Mouse (Mus musculus): ENCODE measurements around the gene Ckm. TPM values are rescaled to one million over a fixed set of nuclear protein-coding genes. Genes with fewer than 3 reads are reported as not detected.

Gene Ckm
- polyA plus RNA-seq, 1 experiment from 2014 or later = 139 TPM

- H3K4me1 ChIP-seq = peaks cover 29% of the 10 kb centered on the region
- H3K9ac ChIP-seq = peak overlapping the region; percentile 82; the same call in 1 of the 2 replicates
- H3K9me3 ChIP-seq = no peaks in the 10 kb centered on the region
- no peaks in the 10 kb centered on the region for H3K27me3 ChIP-seq
- peak overlapping the region; percentile 94 for H3K4me2 ChIP-seq
- H3K4me3 ChIP-seq = peak overlapping the region; percentile 83
- H3K27ac ChIP-seq = peak overlapping the region; percentile 76
- 0 out of 2 replicates have a peak, but pooled peaks have one; percentile 3 for ATAC-seq (ENCODE audit: insufficient number of reproducible peaks, low FRiP score, low TSS enrichment, low read depth)
- 24% methylated on average over 6 of the region's 6 CpGs for WGBS
- H3K36me3 ChIP-seq = peaks cover 15% of the 10 kb centered on the region
These were observed 54.7 kb downstream of the Ckm start for GRCm38 (mm10) chr7:19459144-19459870.

GRCm38 (mm10) chr7:19460500-19460899 lies 55.9 kb downstream of the Ckm start:
- H3K9me3 ChIP-seq = no peaks in the 10 kb centered on the region
- H3K4me2 ChIP-seq = no peak overlapping the region
- WGBS = 71% methylated on average over 1 of the region's 1 CpGs
- H3K27me3 ChIP-seq = no peaks in the 10 kb centered on the region
- no peak overlapping the region for H3K9ac ChIP-seq
- no peak overlapping the region for H3K27ac ChIP-seq
- H3K4me1 ChIP-seq = peaks cover 41% of the 10 kb centered on the region
- ATAC-seq (ENCODE audit: insufficient number of reproducible peaks, low FRiP score, low TSS enrichment, low read depth) = no peak
- peaks cover 6% of the 10 kb centered on the region for H3K36me3 ChIP-seq
- no peak overlapping the region for H3K4me3 ChIP-seq

GRCm38 (mm10) chr7:19461488-19461887 lies 56.9 kb downstream of the Ckm start:
- H3K4me1 ChIP-seq = peaks cover 35% of the 10 kb centered on the region
- H3K4me3 ChIP-seq = no peak overlapping the region
- no peaks in the 10 kb centered on the region for H3K9me3 ChIP-seq
- H3K36me3 ChIP-seq = no peaks in the 10 kb centered on the region
- ATAC-seq (ENCODE audit: insufficient number of reproducible peaks, low FRiP score, low TSS enrichment, low read depth) = no peak
- 9% methylated on average over 6 of the region's 6 CpGs for WGBS
- no peak overlapping the region for H3K9ac ChIP-seq
- H3K27ac ChIP-seq = no peak overlapping the region
- H3K4me2 ChIP-seq = peak overlapping the region; percentile 10; the same call in 1 of the 2 replicates
- H3K27me3 ChIP-seq = no peaks in the 10 kb centered on the region

- no peak for ATAC-seq (ENCODE audit: insufficient number of reproducible peaks, low FRiP score, low TSS enrichment, low read depth)
- H3K36me3 ChIP-seq = no peaks in the 10 kb centered on the region
- H3K4me3 ChIP-seq = no peak overlapping the region
- 68% methylated on average over 4 of the region's 4 CpGs for WGBS
- H3K9me3 ChIP-seq = no peaks in the 10 kb centered on the region
- H3K4me2 ChIP-seq = no peak overlapping the region
- H3K27ac ChIP-seq = no peak overlapping the region
- H3K4me1 ChIP-seq = peaks cover 25% of the 10 kb centered on the region
- H3K27me3 ChIP-seq = no peaks in the 10 kb centered on the region
- no peak overlapping the region for H3K9ac ChIP-seq
These were observed 57.9 kb downstream of the Ckm start for GRCm38 (mm10) chr7:19462443-19462842.

- 34% methylated on average over 6 of the region's 6 CpGs for WGBS
- Histone ChIP-seq H3K4me2 (0 out of 2 replicates have a peak within 1 kb of the TSS, but pooled peaks have one; percentile 32), H3K27me3 (no peaks in the 10 kb centered on the region), H3K4me1 (peaks cover 22% of the 10 kb centered on the region), H3K4me3 (peak within 1 kb of the TSS; percentile 3; the same call in 1 of the 2 replicates), H3K27ac (0 out of 2 replicates have a peak within 1 kb of the TSS, but pooled peaks have one; percentile 4), H3K9ac (no peak within 1 kb of the TSS), H3K9me3 (no peaks in the 10 kb centered on the region), H3K36me3 (no peaks in the 10 kb centered on the region)
- ATAC-seq (ENCODE audit: insufficient number of reproducible peaks, low FRiP score, low TSS enrichment, low read depth) = no peak
These were observed 58.4 kb downstream of the Ckm start, which contains the start of gene Exoc3l2 for GRCm38 (mm10) chr7:19462884-19463381. TSS of gene Exoc3l2 (plus strand) at chr7:19463331.

- Histone ChIP-seq H3K4me1 (peaks cover 21% of the 10 kb centered on the region), H3K4me2 (peak overlapping the region; percentile 32), H3K4me3 (0 out of 2 replicates have a peak overlapping the region, but pooled peaks have one; percentile 3), H3K9me3 (no peaks in the 10 kb centered on the region), H3K27ac (peak overlapping the region; percentile 43; the same call in 1 of the 2 replicates), H3K9ac (no peak overlapping the region), H3K27me3 (peaks cover 12% of the 10 kb centered on the region), H3K36me3 (no peaks in the 10 kb centered on the region)
- 10% methylated on average over 22 of the region's 22 CpGs for WGBS
- 0 out of 2 replicates have a peak, but pooled peaks have one; percentile 25 for ATAC-seq (ENCODE audit: insufficient number of reproducible peaks, low FRiP score, low TSS enrichment, low read depth)
These were observed 60.1 kb downstream of the Ckm start for GRCm38 (mm10) chr7:19464367-19465307.

- Histone ChIP-seq H3K4me3 (no peak overlapping the region), H3K9ac (no peak overlapping the region), H3K4me1 (peaks cover 20% of the 10 kb centered on the region), H3K36me3 (no peaks in the 10 kb centered on the region), H3K27ac (no peak overlapping the region), H3K27me3 (peaks cover 27% of the 10 kb centered on the region), H3K9me3 (no peaks in the 10 kb centered on the region), H3K4me2 (no peak overlapping the region)
- no peak for ATAC-seq (ENCODE audit: insufficient number of reproducible peaks, low FRiP score, low TSS enrichment, low read depth)
- 60% methylated on average over 5 of the region's 5 CpGs for WGBS
These were observed 62.1 kb downstream of the Ckm start for GRCm38 (mm10) chr7:19466602-19467145.

GRCm38 (mm10) chr7:19467638-19468037 lies 63.1 kb downstream of the Ckm start:
- WGBS = 39% methylated on average over 6 of the region's 6 CpGs
- no peak for ATAC-seq (ENCODE audit: insufficient number of reproducible peaks, low FRiP score, low TSS enrichment, low read depth)
- Histone ChIP-seq H3K4me2 (no peak overlapping the region), H3K27ac (no peak overlapping the region), H3K36me3 (no peaks in the 10 kb centered on the region), H3K27me3 (peaks cover 36% of the 10 kb centered on the region), H3K9ac (no peak overlapping the region), H3K4me1 (peaks cover 26% of the 10 kb centered on the region), H3K9me3 (no peaks in the 10 kb centered on the region), H3K4me3 (no peak overlapping the region)

GRCm38 (mm10) chr7:19468279-19468678 lies 63.7 kb downstream of the Ckm start:
- no peaks in the 10 kb centered on the region for H3K36me3 ChIP-seq
- peaks cover 43% of the 10 kb centered on the region for H3K27me3 ChIP-seq
- no peak for ATAC-seq (ENCODE audit: insufficient number of reproducible peaks, low FRiP score, low TSS enrichment, low read depth)
- no peak overlapping the region for H3K4me2 ChIP-seq
- no peak overlapping the region for H3K9ac ChIP-seq
- H3K27ac ChIP-seq = no peak overlapping the region
- H3K9me3 ChIP-seq = no peaks in the 10 kb centered on the region
- peaks cover 32% of the 10 kb centered on the region for H3K4me1 ChIP-seq
- no peak overlapping the region for H3K4me3 ChIP-seq
- 65% methylated on average over 12 of the region's 12 CpGs for WGBS

GRCm38 (mm10) chr7:19469404-19469803 lies 64.8 kb downstream of the Ckm start:
- no peaks in the 10 kb centered on the region for H3K9me3 ChIP-seq
- no peak overlapping the region for H3K9ac ChIP-seq
- WGBS = 17% methylated on average over 23 of the region's 23 CpGs
- peaks cover 46% of the 10 kb centered on the region for H3K27me3 ChIP-seq
- H3K36me3 ChIP-seq = no peaks in the 10 kb centered on the region
- ATAC-seq (ENCODE audit: insufficient number of reproducible peaks, low FRiP score, low TSS enrichment, low read depth) = no peak
- no peak overlapping the region for H3K4me3 ChIP-seq
- peaks cover 34% of the 10 kb centered on the region for H3K4me1 ChIP-seq
- no peak overlapping the region for H3K27ac ChIP-seq
- no peak overlapping the region for H3K4me2 ChIP-seq

GRCm38 (mm10) chr7:19470308-19470707 lies 65.7 kb downstream of the Ckm start:
- Histone ChIP-seq H3K4me1 (peaks cover 27% of the 10 kb centered on the region), H3K4me2 (no peak overlapping the region), H3K9me3 (no peaks in the 10 kb centered on the region), H3K9ac (no peak overlapping the region), H3K27me3 (peaks cover 46% of the 10 kb centered on the region), H3K4me3 (no peak overlapping the region), H3K36me3 (no peaks in the 10 kb centered on the region), H3K27ac (no peak overlapping the region)
- WGBS = 13% methylated on average over 14 of the region's 14 CpGs
- ATAC-seq (ENCODE audit: insufficient number of reproducible peaks, low FRiP score, low TSS enrichment, low read depth) = no peak
